Mouse (Mus musculus) liver, adult 2 months (tissue): Measurements from ENCODE around the gene Esf1.

ENCODE experiments used
- CTCF ChIP-seq: fragments of 200-500 bp; IDR thresholded peaks from 2 replicates; pipeline ENCODE4 v1.5.1; 2011; ENCODE audit warnings: low read depth, low read length, control low read depth
- POLR2A ChIP-seq: fragments of 200-500 bp; IDR thresholded peaks from 2 replicates; pipeline ENCODE4 v1.6.1; 2011; ENCODE audit warnings: low read length, control low read depth; ENCODE audit not compliant: insufficient read depth; ENCODE audit errors: extremely low read depth

DNA sequence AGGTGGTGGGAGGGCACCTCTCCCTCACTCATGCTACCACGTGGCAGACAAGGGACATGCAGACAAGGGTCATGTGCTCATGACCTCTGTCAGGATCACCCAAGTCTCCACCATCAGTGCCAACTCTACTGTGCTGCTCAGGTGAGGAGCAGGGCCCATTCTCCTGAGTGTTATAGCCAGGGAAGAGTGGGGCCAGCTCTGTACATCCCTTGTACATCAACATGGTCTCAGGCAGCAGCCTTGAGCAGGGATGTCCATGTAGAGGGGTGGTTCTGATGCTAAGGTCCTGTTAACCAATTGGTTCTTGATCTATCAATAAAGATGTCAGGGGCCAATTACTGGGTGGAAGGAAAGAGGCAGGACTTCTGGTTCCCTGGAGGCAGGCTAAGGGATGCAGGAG is 61.4 kb downstream of the Esf1 start:
- TF ChIP-seq CTCF (no peak), POLR2A (no peak)
